Mouse (Mus musculus): ENCODE measurements at regions not wholly inside any gene's neighbourhood (a gene's known extent, or its start where the extent isn't known, plus 50 kb on each side); places are given as distances from the start of the nearest gene placed in this dataset.

DNA sequence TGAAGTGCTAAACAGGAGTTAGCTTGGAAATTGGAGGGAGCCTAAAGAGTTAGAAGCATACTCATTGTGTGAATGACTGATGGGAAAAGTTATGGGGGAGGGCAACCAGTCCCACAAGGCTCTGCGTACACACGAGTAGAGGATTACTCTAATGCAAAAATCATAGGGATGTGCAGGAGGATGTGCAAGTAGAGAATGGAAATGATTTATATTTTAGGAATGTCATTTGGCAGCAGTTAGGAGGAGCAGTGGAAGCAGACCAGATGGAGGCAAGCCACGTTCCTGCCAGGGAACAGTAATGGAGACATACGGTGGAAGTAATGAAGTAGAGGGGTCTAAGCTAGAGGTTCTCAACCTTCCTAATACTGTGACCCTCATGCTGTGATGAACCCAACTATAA lies 194.1 kb upstream of the Arhgap24 start:
- Histone ChIP-seq H3K27ac (ENCODE audit: insufficient read depth, low read length) (no peak overlapping the region), H3K9ac (ENCODE audit: low read depth, poor library complexity, severe bottlenecking) (no peak overlapping the region), H3K27me3 (ENCODE audit: control insufficient read depth, insufficient read depth, low read length, poor library complexity, severe bottlenecking) (no peaks in the 10 kb centered on the region), H3K4me1 (ENCODE audit: control insufficient read depth, insufficient read depth, low read length) (no peaks in the 10 kb centered on the region), H3K4me3 (ENCODE audit: low read depth, low read length) (no peak overlapping the region), H3K9me3 (replicated peaks; ENCODE audit: control insufficient read depth, insufficient read depth, low read length, poor library complexity, severe bottlenecking) (no peaks in the 10 kb centered on the region), H3K36me3 (ENCODE audit: control insufficient read depth, insufficient read depth, low read length, poor library complexity, severe bottlenecking) (no peaks in the 10 kb centered on the region)
- no peak for TF ChIP-seq POLR2A (IDR thresholded peaks at IDR 0.05; ENCODE audit: insufficient read depth, low read length)
- TF ChIP-seq EP300 (IDR thresholded peaks at IDR 0.05; ENCODE audit: insufficient read depth, low read depth, low read length): no peak
- TF ChIP-seq CTCF (IDR thresholded peaks at IDR 0.05; ENCODE audit: low read depth, low read length): no peak

DNA sequence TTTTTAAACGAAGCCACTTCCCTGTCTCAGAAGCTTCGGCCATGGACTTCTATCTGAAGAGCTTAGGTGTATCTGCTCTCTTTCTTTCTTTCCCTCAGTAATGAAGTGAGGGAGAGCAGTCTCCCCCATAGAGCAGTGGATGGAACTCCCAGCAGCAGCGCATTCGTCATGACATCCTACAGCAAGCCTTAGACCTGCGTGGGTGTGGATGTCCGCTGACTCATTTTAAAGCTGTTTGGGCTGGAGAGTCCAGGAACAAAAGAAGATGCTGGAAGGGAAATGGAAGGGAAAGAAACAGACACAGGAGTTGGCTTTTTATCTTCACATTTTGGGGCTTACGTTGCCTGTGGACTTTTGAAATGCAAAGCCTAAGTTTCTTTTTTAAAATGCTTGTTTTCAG lies 190.3 kb upstream of the Arhgap24 start:
- no peaks in the 10 kb centered on the region for H3K9me3 ChIP-seq (replicated peaks; ENCODE audit: control insufficient read depth, insufficient read depth, low read length, poor library complexity, severe bottlenecking)
- H3K36me3 ChIP-seq (ENCODE audit: control insufficient read depth, insufficient read depth, low read length, poor library complexity, severe bottlenecking): no peaks in the 10 kb centered on the region
- H3K4me1 ChIP-seq (ENCODE audit: control insufficient read depth, insufficient read depth, low read length): no peaks in the 10 kb centered on the region
- no peak overlapping the region for H3K27ac ChIP-seq (ENCODE audit: insufficient read depth, low read length)
- H3K9ac ChIP-seq (ENCODE audit: low read depth, poor library complexity, severe bottlenecking): no peak overlapping the region
- TF ChIP-seq POLR2A (IDR thresholded peaks at IDR 0.05; ENCODE audit: insufficient read depth, low read length) (no peak), CTCF (IDR thresholded peaks at IDR 0.05; ENCODE audit: low read depth, low read length) (no peak), EP300 (IDR thresholded peaks at IDR 0.05; ENCODE audit: insufficient read depth, low read depth, low read length) (no peak)
- no peaks in the 10 kb centered on the region for H3K27me3 ChIP-seq (ENCODE audit: control insufficient read depth, insufficient read depth, low read length, poor library complexity, severe bottlenecking)
- no peak overlapping the region for H3K4me3 ChIP-seq (ENCODE audit: low read depth, low read length)

DNA sequence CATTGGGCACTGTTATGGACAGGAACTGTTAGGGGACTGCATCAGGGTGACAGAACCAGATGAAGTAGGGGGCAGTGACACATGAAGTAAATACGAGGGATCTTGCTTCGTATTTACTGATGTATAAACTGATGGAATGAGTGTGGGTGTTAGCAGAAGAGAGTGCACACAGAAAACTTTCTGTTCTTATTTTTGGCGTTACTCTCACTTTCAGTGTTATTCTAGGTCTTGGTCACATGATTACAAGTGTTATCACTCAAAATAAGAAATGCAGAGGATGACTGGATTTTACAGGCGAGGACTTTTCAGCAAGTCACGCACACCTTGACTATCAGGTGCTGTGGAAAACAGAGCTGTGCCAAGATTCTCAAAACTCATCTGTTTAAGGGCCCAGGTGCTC lies 185.6 kb upstream of the Arhgap24 start:
- TF ChIP-seq POLR2A (IDR thresholded peaks at IDR 0.05; ENCODE audit: insufficient read depth, low read length) (no peak), EP300 (IDR thresholded peaks at IDR 0.05; ENCODE audit: insufficient read depth, low read depth, low read length) (no peak), CTCF (IDR thresholded peaks at IDR 0.05; ENCODE audit: low read depth, low read length) (no peak)
- Histone ChIP-seq H3K4me1 (ENCODE audit: control insufficient read depth, insufficient read depth, low read length) (no peaks in the 10 kb centered on the region), H3K27me3 (ENCODE audit: control insufficient read depth, insufficient read depth, low read length, poor library complexity, severe bottlenecking) (no peaks in the 10 kb centered on the region), H3K27ac (ENCODE audit: insufficient read depth, low read length) (no peak overlapping the region), H3K9ac (ENCODE audit: low read depth, poor library complexity, severe bottlenecking) (no peak overlapping the region), H3K9me3 (replicated peaks; ENCODE audit: control insufficient read depth, insufficient read depth, low read length, poor library complexity, severe bottlenecking) (no peaks in the 10 kb centered on the region), H3K36me3 (ENCODE audit: control insufficient read depth, insufficient read depth, low read length, poor library complexity, severe bottlenecking) (no peaks in the 10 kb centered on the region), H3K4me3 (ENCODE audit: low read depth, low read length) (no peak overlapping the region)

DNA sequence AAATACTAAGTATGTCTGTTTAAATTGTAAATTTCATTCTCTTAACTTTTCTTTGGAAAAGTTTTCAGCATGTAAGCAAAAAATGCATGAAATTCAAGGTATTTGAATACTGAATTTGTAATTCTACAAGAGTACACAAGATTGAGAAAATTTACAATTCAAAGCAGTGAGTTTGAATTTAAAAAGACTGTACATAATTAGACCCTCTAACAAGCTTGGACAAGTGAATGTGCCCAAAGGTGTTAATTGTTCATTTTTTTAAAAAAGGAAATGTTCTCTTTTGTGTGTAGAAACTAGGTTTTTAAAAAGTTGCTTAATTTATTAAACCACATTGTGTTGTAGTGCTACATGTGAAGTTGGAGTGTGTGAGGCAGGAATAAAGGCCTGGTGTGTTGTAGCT lies 174.9 kb upstream of the Arhgap24 start:
- Histone ChIP-seq H3K4me3 (ENCODE audit: low read depth, low read length) (no peak overlapping the region), H3K9me3 (replicated peaks; ENCODE audit: control insufficient read depth, insufficient read depth, low read length, poor library complexity, severe bottlenecking) (no peaks in the 10 kb centered on the region), H3K9ac (ENCODE audit: low read depth, poor library complexity, severe bottlenecking) (no peak overlapping the region), H3K4me1 (ENCODE audit: control insufficient read depth, insufficient read depth, low read length) (no peaks in the 10 kb centered on the region), H3K36me3 (ENCODE audit: control insufficient read depth, insufficient read depth, low read length, poor library complexity, severe bottlenecking) (no peaks in the 10 kb centered on the region), H3K27ac (ENCODE audit: insufficient read depth, low read length) (no peak overlapping the region), H3K27me3 (ENCODE audit: control insufficient read depth, insufficient read depth, low read length, poor library complexity, severe bottlenecking) (no peaks in the 10 kb centered on the region)
- TF ChIP-seq POLR2A (IDR thresholded peaks at IDR 0.05; ENCODE audit: insufficient read depth, low read length): no peak
- TF ChIP-seq CTCF (IDR thresholded peaks at IDR 0.05; ENCODE audit: low read depth, low read length): no peak
- no peak for TF ChIP-seq EP300 (IDR thresholded peaks at IDR 0.05; ENCODE audit: insufficient read depth, low read depth, low read length)

DNA sequence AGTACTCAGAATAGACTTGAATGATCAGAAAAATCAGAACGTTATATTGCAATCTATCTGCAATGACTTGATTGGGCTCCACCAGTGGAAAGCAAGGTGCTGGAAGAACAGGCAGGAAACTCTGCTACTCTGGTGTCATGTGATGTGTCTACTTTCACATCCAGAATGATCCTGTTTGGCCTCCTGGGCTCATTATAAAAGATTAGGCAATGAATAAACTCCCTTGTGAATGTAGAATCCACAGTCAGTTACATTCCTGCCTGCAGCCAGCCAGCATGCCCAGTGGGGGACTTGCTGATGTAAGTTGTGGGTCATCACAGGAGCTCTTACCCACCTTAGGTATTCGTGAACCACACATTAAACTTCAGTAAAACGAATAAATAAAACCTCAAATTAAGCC lies 174.5 kb upstream of the Arhgap24 start:
- TF ChIP-seq POLR2A (IDR thresholded peaks at IDR 0.05; ENCODE audit: insufficient read depth, low read length) (no peak), EP300 (IDR thresholded peaks at IDR 0.05; ENCODE audit: insufficient read depth, low read depth, low read length) (no peak), CTCF (IDR thresholded peaks at IDR 0.05; ENCODE audit: low read depth, low read length) (no peak)

DNA sequence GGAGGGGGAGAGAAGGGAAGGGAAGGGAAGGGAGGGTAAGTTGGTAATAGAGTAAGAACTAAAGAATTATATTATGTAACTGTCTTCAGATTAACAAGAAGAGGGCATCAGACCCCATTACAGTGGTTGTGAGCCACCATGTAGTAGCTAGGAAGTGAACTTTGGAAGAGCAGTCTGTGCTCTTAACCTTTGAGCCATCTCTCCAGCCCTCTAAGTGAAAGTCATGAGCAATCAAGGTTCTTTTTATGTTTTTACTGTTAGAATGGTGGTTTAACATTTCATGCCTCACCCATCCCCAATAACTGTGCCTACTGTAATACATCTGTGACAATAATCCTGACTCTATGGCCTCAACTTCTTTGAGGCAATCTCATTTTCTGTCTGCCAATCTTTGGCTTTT lies 169.6 kb upstream of the Arhgap24 start:
- no peak overlapping the region for H3K4me3 ChIP-seq (ENCODE audit: low read depth, low read length)
- H3K9me3 ChIP-seq (replicated peaks; ENCODE audit: control insufficient read depth, insufficient read depth, low read length, poor library complexity, severe bottlenecking): no peaks in the 10 kb centered on the region
- H3K9ac ChIP-seq (ENCODE audit: low read depth, poor library complexity, severe bottlenecking): no peak overlapping the region
- H3K27ac ChIP-seq (ENCODE audit: insufficient read depth, low read length): no peak overlapping the region
- TF ChIP-seq POLR2A (IDR thresholded peaks at IDR 0.05; ENCODE audit: insufficient read depth, low read length) (no peak), EP300 (IDR thresholded peaks at IDR 0.05; ENCODE audit: insufficient read depth, low read depth, low read length) (no peak), CTCF (IDR thresholded peaks at IDR 0.05; ENCODE audit: low read depth, low read length) (no peak)
- no peaks in the 10 kb centered on the region for H3K27me3 ChIP-seq (ENCODE audit: control insufficient read depth, insufficient read depth, low read length, poor library complexity, severe bottlenecking)
- H3K4me1 ChIP-seq (ENCODE audit: control insufficient read depth, insufficient read depth, low read length): no peaks in the 10 kb centered on the region
- no peaks in the 10 kb centered on the region for H3K36me3 ChIP-seq (ENCODE audit: control insufficient read depth, insufficient read depth, low read length, poor library complexity, severe bottlenecking)

More for the DNA sequence above, 174.5 kb upstream of the Arhgap24 start:
- no peaks in the 10 kb centered on the region for H3K36me3 ChIP-seq (ENCODE audit: control insufficient read depth, insufficient read depth, low read length, poor library complexity, severe bottlenecking)
- H3K4me3 ChIP-seq (ENCODE audit: low read depth, low read length): no peak overlapping the region
- H3K9ac ChIP-seq (ENCODE audit: low read depth, poor library complexity, severe bottlenecking): no peak overlapping the region
- no peak overlapping the region for H3K27ac ChIP-seq (ENCODE audit: insufficient read depth, low read length)
- H3K9me3 ChIP-seq (replicated peaks; ENCODE audit: control insufficient read depth, insufficient read depth, low read length, poor library complexity, severe bottlenecking): no peaks in the 10 kb centered on the region
- H3K27me3 ChIP-seq (ENCODE audit: control insufficient read depth, insufficient read depth, low read length, poor library complexity, severe bottlenecking): no peaks in the 10 kb centered on the region
- no peaks in the 10 kb centered on the region for H3K4me1 ChIP-seq (ENCODE audit: control insufficient read depth, insufficient read depth, low read length)

Measured in ES-Bruce4 (cell line).